Mouse (Mus musculus) frontal cortex, postnatal 10 days (tissue): ENCODE data around the gene Hoxd12.

Source experiments
- DNase-seq, 2 experiments: peaks; one replicate each; pipeline ENCODE4 v3.0.0; 2022; ENCODE audit warnings: low spot score in 2 of 2, mixed read lengths in 1 of 2

Gene Hoxd12

GRCm38 (mm10) chr2:74709465-74710419, 34.9 kb downstream of the Hoxd12 start:
- no peak for DNase-seq

GRCm38 (mm10) chr2:74710929-74711543, 36.2 kb downstream of the Hoxd12 start:
- no peak for DNase-seq

- DNase-seq = no peak
These were observed 37.2 kb downstream of the Hoxd12 start, which contains the start of the genes Hoxd3 and Hoxd4 for GRCm38 (mm10) chr2:74711721-74712621. Gene Hoxd3, plus strand, starts transcription at chr2:74711927. Gene Hoxd4, plus strand, starts transcription at chr2:74711929.

- no peak for DNase-seq
These were observed 38.7 kb downstream of the Hoxd12 start for GRCm38 (mm10) chr2:74713239-74714150.

GRCm38 (mm10) chr2:74714156-74714789, 39.5 kb downstream of the Hoxd12 start:
- DNase-seq = no peak

- no peak for DNase-seq
These were observed 40.1 kb downstream of the Hoxd12 start for GRCm38 (mm10) chr2:74714881-74715280.

GRCm38 (mm10) chr2:74715504-74716241, 40.9 kb downstream of the Hoxd12 start:
- DNase-seq = peak; percentile 39 to 72

- no peak for DNase-seq
These were observed 45.6 kb downstream of the Hoxd12 start for GRCm38 (mm10) chr2:74720384-74720783.

- no peak for DNase-seq
These were observed 46.2 kb downstream of the Hoxd12 start for GRCm38 (mm10) chr2:74720955-74721491.

- DNase-seq = no peak
These were observed 47.1 kb downstream of the Hoxd12 start for GRCm38 (mm10) chr2:74721882-74722281.

GRCm38 (mm10) chr2:74722949-74723348, 48.1 kb downstream of the Hoxd12 start:
- no peak for DNase-seq

- no peak for DNase-seq
These were observed 49.6 kb downstream of the Hoxd12 start for GRCm38 (mm10) chr2:74724244-74725015.

- DNase-seq = no peak
These were observed 50.4 kb downstream of the Hoxd12 start for GRCm38 (mm10) chr2:74725171-74725570.

GRCm38 (mm10) chr2:74726551-74726950, 51.7 kb downstream of the Hoxd12 start, which contains the start of gene Gm28230:
Gene Gm28230, plus strand, starts transcription at chr2:74726728.
- no peak for DNase-seq

- no peak for DNase-seq
These were observed 52.3 kb downstream of the Hoxd12 start for GRCm38 (mm10) chr2:74726973-74727639.
